Mouse (Mus musculus) CH12.LX (cell line): ENCODE measurements around the gene Vmn1r40. TPM values are rescaled to one million over a fixed set of nuclear protein-coding genes. Genes with fewer than 3 reads are reported as not detected.

ENCODE experiments used
- DNase-seq: peaks from one replicate; pipeline ENCODE4 v3.0.0-alpha.2; 2013; ENCODE audit errors: extremely low read depth
- H3K27ac ChIP-seq: 2 replicates; pipeline ENCODE4 v1.5.1; 2012; ENCODE audit warnings: low read depth, mild to moderate bottlenecking, control low read depth, moderate library complexity; ENCODE audit not compliant: insufficient read depth
- H3K27me3 ChIP-seq: replicated peaks from 2 replicates; pipeline ENCODE3; 2012; ENCODE audit warnings: inconsistent platforms
- H3K36me3 ChIP-seq, 2 experiments: replicated peaks in 1 of 2; 2 replicates each; pipeline versions ENCODE3 to v1.6.1; 2012; ENCODE audit warnings: inconsistent platforms in 1 of 2, low read length in 1 of 2, mild to moderate bottlenecking in 1 of 2, mixed read lengths in 1 of 2, moderate library complexity in 1 of 2; ENCODE audit not compliant: control insufficient read depth in 1 of 2, insufficient read depth in 1 of 2
- H3K4me1 ChIP-seq, 2 experiments: 2 replicates each; pipeline ENCODE4 v1.6.1; 2012; ENCODE audit warnings: inconsistent platforms in 1 of 2, moderate library complexity in 1 of 2; ENCODE audit not compliant: insufficient read depth in 2 of 2, control insufficient read depth in 1 of 2
- H3K4me2 ChIP-seq: 2 replicates; pipeline ENCODE4 v1.6.1; 2012; ENCODE audit warnings: low read depth, mild to moderate bottlenecking, control low read depth; ENCODE audit not compliant: poor library complexity, insufficient read depth, severe bottlenecking
- H3K4me3 ChIP-seq, 3 experiments: fragments of 150-350 bp in 1 of 3; sonication (generic) in 1 of 3; replicated peaks in 1 of 3; 2 replicates each; pipeline versions ENCODE3 to v1.5.1; 2011 to 2012; ENCODE audit warnings: low read depth in 2 of 3, low read length in 2 of 3, mild to moderate bottlenecking in 2 of 3, moderate library complexity in 2 of 3, control low read depth in 1 of 3, improper control_type of control experiment in 1 of 3, inconsistent platforms in 1 of 3, mixed read lengths in 1 of 3; ENCODE audit not compliant: poor library complexity in 1 of 3
- H3K79me2 ChIP-seq: replicated peaks from 2 replicates; pipeline ENCODE4 v1.6.1; 2012; ENCODE audit warnings: mild to moderate bottlenecking, moderate library complexity; ENCODE audit not compliant: control insufficient read depth, poor library complexity, insufficient read depth, severe bottlenecking; ENCODE audit errors: extremely low read depth
- H3K9ac ChIP-seq: 2 replicates; pipeline ENCODE4 v1.6.1; 2012; ENCODE audit warnings: low read depth, mild to moderate bottlenecking, control low read depth, moderate library complexity; ENCODE audit not compliant: insufficient read depth
- H3K9me3 ChIP-seq: replicated peaks from 2 replicates; pipeline ENCODE3; 2012; ENCODE audit warnings: low read length, inconsistent platforms, mixed read lengths
- BHLHE40 ChIP-seq: IDR thresholded peaks from 2 replicates; pipeline ENCODE4 v1.6.1; 2011; ENCODE audit warnings: mild to moderate bottlenecking, low read depth, low read length, improper control_type of control experiment
- CHD2 ChIP-seq: IDR thresholded peaks from 2 replicates; pipeline ENCODE4 v1.6.1; 2011; ENCODE audit warnings: low read length, improper control_type of control experiment
- E2F4 ChIP-seq: IDR thresholded peaks from 2 replicates; pipeline ENCODE4 v1.6.1; 2011; ENCODE audit warnings: low read depth, low read length, improper control_type of control experiment; ENCODE audit not compliant: insufficient replicate concordance
- EP300 ChIP-seq: IDR thresholded peaks from 2 replicates; pipeline ENCODE4 v1.6.1; 2011; ENCODE audit warnings: low read length, improper control_type of control experiment
- ETS1 ChIP-seq: conservative IDR thresholded peaks from 2 replicates; pipeline ENCODE4 v1.6.1; 2012; ENCODE audit warnings: low read depth, mild to moderate bottlenecking, inconsistent platforms, low read length, improper control_type of control experiment, moderate library complexity
- GABPA ChIP-seq: IDR thresholded peaks from 2 replicates; pipeline ENCODE4 v1.6.1; 2012; ENCODE audit warnings: low read depth, low read length, improper control_type of control experiment, inconsistent platforms; ENCODE audit not compliant: insufficient replicate concordance
- IRF4 ChIP-seq: IDR thresholded peaks from 2 replicates; pipeline ENCODE4 v1.6.1; 2014; ENCODE audit warnings: low read depth, mild to moderate bottlenecking, inconsistent platforms, low read length, improper control_type of control experiment
- JUND ChIP-seq: conservative IDR thresholded peaks from 2 replicates; pipeline ENCODE4 v1.6.1; 2011; ENCODE audit warnings: low read depth, low read length, improper control_type of control experiment
- MAFK ChIP-seq: IDR thresholded peaks from 2 replicates; pipeline ENCODE4 v1.6.1; 2011; ENCODE audit warnings: low read length, improper control_type of control experiment; ENCODE audit not compliant: insufficient replicate concordance
- MAX ChIP-seq: IDR thresholded peaks from 2 replicates; pipeline ENCODE4 v1.6.1; 2011; ENCODE audit warnings: low read length, improper control_type of control experiment
- MAZ ChIP-seq: IDR thresholded peaks from 2 replicates; pipeline ENCODE4 v1.6.1; 2012; ENCODE audit warnings: low read depth, mild to moderate bottlenecking, inconsistent platforms, low read length, improper control_type of control experiment, moderate library complexity
- MEF2A ChIP-seq: IDR thresholded peaks from 2 replicates; pipeline ENCODE4 v1.6.1; 2014; ENCODE audit warnings: low read depth, mild to moderate bottlenecking, inconsistent platforms, low read length, improper control_type of control experiment, borderline replicate concordance
- MXI1 ChIP-seq: IDR thresholded peaks from 2 replicates; pipeline ENCODE4 v1.6.1; 2011; ENCODE audit warnings: mild to moderate bottlenecking, low read depth, low read length, improper control_type of control experiment
- NELFE ChIP-seq: IDR thresholded peaks from 2 replicates; pipeline ENCODE4 v1.6.1; 2011; ENCODE audit warnings: low read depth, low read length, improper control_type of control experiment
- NRF1 ChIP-seq: IDR thresholded peaks from 2 replicates; pipeline ENCODE4 v1.6.1; 2014; ENCODE audit warnings: low read depth, mild to moderate bottlenecking, inconsistent platforms, low read length, improper control_type of control experiment, moderate library complexity
- PAX5 ChIP-seq: IDR thresholded peaks from 2 replicates; pipeline ENCODE4 v1.6.1; 2012; ENCODE audit warnings: low read length, inconsistent platforms, mixed read lengths
- POLR2A ChIP-seq: IDR thresholded peaks from 2 replicates; pipeline ENCODE4 v1.6.1; 2011; ENCODE audit warnings: low read depth, mild to moderate bottlenecking, improper control_type of control experiment, low read length
- RCOR1 ChIP-seq: conservative IDR thresholded peaks from 2 replicates; pipeline ENCODE4 v1.6.1; 2012; ENCODE audit warnings: low read depth, mild to moderate bottlenecking, inconsistent platforms, low read length, improper control_type of control experiment
- SIN3A ChIP-seq: IDR thresholded peaks from 2 replicates; pipeline ENCODE4 v1.6.1; 2012; ENCODE audit warnings: low read length, improper control_type of control experiment, inconsistent platforms
- SMC3 ChIP-seq: IDR thresholded peaks from 2 replicates; pipeline ENCODE4 v1.6.1; 2011; ENCODE audit warnings: low read depth, low read length, improper control_type of control experiment
- TCF12 ChIP-seq: IDR thresholded peaks from 2 replicates; pipeline ENCODE4 v1.6.1; 2014; ENCODE audit warnings: low read depth, mild to moderate bottlenecking, inconsistent platforms, low read length, improper control_type of control experiment
- UBTF ChIP-seq: IDR thresholded peaks from 2 replicates; pipeline ENCODE4 v1.6.1; 2012; ENCODE audit warnings: low read depth, mild to moderate bottlenecking, inconsistent platforms, low read length, improper control_type of control experiment, moderate library complexity
- USF2 ChIP-seq: conservative IDR thresholded peaks from 2 replicates; pipeline ENCODE4 v1.6.1; 2011; ENCODE audit warnings: low read depth, low read length, improper control_type of control experiment
- ZC3H11A ChIP-seq: IDR thresholded peaks from 2 replicates; pipeline ENCODE4 v1.6.1; 2012; ENCODE audit warnings: low read depth, mild to moderate bottlenecking, inconsistent platforms, low read length, improper control_type of control experiment
- ZKSCAN1 ChIP-seq: IDR thresholded peaks from 2 replicates; pipeline ENCODE4 v1.6.1; 2012; ENCODE audit warnings: low read depth, inconsistent platforms, low read length, improper control_type of control experiment, borderline replicate concordance
- dilution Hi-C: fragments of 300-500 bp; cut with MboI; formaldehyde crosslinking; loops from 2 replicates; pipeline ENCODE4 v1.14.3; 2020; ENCODE audit warnings: low sequenced_read_pairs; ENCODE audit not compliant: extremely low pct_unique_long_range_greater_than_20kb, extremely low pct_ligation_motif_present
- in situ Hi-C: fragments of 300-500 bp; cut with MboI; formaldehyde crosslinking; loops from 3 replicates; pipeline ENCODE4 v1.14.3; 2019; ENCODE audit warnings: low sequenced_read_pairs, low pct_ligation_motif_present, low pct_unique_long_range_greater_than_20kb, mixed read lengths
- polyA plus RNA-seq: library from polyadenylated mRNA; unstranded; fragments of >175 nt; gene quantifications from 2 replicates; pipeline ENCODE4 v1.2.1, GENCODE M21; 2012; ENCODE audit warnings: low read depth; ENCODE audit not compliant: insufficient read length
- total RNA-seq, 2 experiments: library from RNA; depleted of rRNA; stranded (reverse); fragments of 300-350 nt in 1 of 2; fragments of >200 nt in 1 of 2; gene quantifications; 2 replicates each; pipeline ENCODE4 v1.2.3; 2012 to 2014

Vmn1r40 gene
- total and polyA plus RNA-seq, 3 experiments = not detected

- DNase-seq = no peak
- in situ Hi-C loops (loop anchor here (25.0 kb wide), 1 partner anchor 877 kb away; no protein-coding TSS in a partner anchor), dilution Hi-C loops (no loop called here)
- no peak overlapping the region for H3K4me2 ChIP-seq
- H3K27ac ChIP-seq = no peak overlapping the region
- no peaks in the 10 kb centered on the region for H3K79me2 ChIP-seq
- TF ChIP-seq ZKSCAN1 = no peak
- TF ChIP-seq POLR2A = no peak
- no peak for TF ChIP-seq GABPA
- no peak for TF ChIP-seq ETS1
- TF ChIP-seq SIN3A = no peak
- TF ChIP-seq TCF12 = no peak
- TF ChIP-seq PAX5 = no peak
- no peak for TF ChIP-seq JUND
- no peak for TF ChIP-seq IRF4
- TF ChIP-seq NRF1 = no peak
- no peak for TF ChIP-seq NELFE
- TF ChIP-seq ZC3H11A = no peak
- no peak for TF ChIP-seq MAZ
- no peak for TF ChIP-seq EP300
- TF ChIP-seq UBTF = no peak
- no peaks in the 10 kb centered on the region for H3K9me3 ChIP-seq
- no peak overlapping the region for H3K4me3 ChIP-seq
- H3K9ac ChIP-seq = no peak overlapping the region
- peaks cover 0 to 27% of the 10 kb centered on the region in 2 experiments for H3K36me3 ChIP-seq
- H3K27me3 ChIP-seq = no peaks in the 10 kb centered on the region
- H3K4me1 ChIP-seq = peaks cover 0 to 2% of the 10 kb centered on the region in 2 experiments; a peak in 2 of 4 replicates
Measured at GRCm38 (mm10) chr6:89660490-89660889, 46.9 kb upstream of the Vmn1r40 start.

- DNase-seq = no peak
- Histone ChIP-seq H3K4me1 (peaks cover 0 to 5% of the 10 kb centered on the region in 2 experiments; a peak in 2 of 4 replicates), H3K9me3 (no peaks in the 10 kb centered on the region), H3K4me3 (no peak overlapping the region), H3K36me3 (peaks cover 0 to 24% of the 10 kb centered on the region in 2 experiments), H3K79me2 (no peaks in the 10 kb centered on the region), H3K27ac (no peak overlapping the region), H3K9ac (no peak overlapping the region), H3K4me2 (no peak overlapping the region), H3K27me3 (no peaks in the 10 kb centered on the region)
- dilution Hi-C loops (no loop called here), in situ Hi-C loops (loop anchor here (25.0 kb wide), 1 partner anchor 875 kb away; no protein-coding TSS in a partner anchor)
- TF ChIP-seq MAX = no peak
- TF ChIP-seq JUND = no peak
- TF ChIP-seq MAFK = no peak
- TF ChIP-seq CHD2 = no peak
- TF ChIP-seq USF2 = no peak
- no peak for TF ChIP-seq MEF2A
- no peak for TF ChIP-seq BHLHE40
- TF ChIP-seq SIN3A = no peak
- TF ChIP-seq E2F4 = no peak
- TF ChIP-seq IRF4 = no peak
- TF ChIP-seq EP300 = no peak
- TF ChIP-seq MXI1 = no peak
- TF ChIP-seq ZC3H11A = no peak
- no peak for TF ChIP-seq NELFE
- no peak for TF ChIP-seq SMC3
- no peak for TF ChIP-seq RCOR1
- TF ChIP-seq GABPA = no peak
Measured at GRCm38 (mm10) chr6:89662521-89662920, 44.8 kb upstream of the Vmn1r40 start.
